Mouse (Mus musculus): ENCODE data around the gene Nxpe5.

DNA sequence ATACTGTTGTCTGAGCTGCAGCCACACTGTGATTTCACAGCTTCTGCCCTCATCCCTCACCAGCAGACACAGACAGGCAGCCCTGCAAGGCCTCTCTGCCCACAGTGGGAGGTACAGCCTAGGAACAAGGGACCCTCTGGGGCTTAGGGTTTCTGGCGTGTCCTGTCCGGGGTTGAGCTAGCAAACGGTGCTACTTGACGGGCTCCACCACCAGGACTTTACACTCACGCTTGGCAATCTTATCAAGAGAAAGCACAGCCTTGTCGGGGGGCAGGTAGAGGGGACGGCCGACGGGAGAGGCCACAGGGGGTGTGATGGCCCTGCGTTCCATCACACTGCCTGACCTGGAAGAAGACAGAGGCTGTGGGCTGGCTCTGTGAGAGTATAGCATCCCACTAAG, 34.4 kb downstream of the Nxpe5 start:
- TF ChIP-seq POLR2A (IDR thresholded peaks at IDR 0.05; ENCODE audit: control insufficient read depth, low read depth, low read length) = no peak
- no peak for TF ChIP-seq CTCF (IDR thresholded peaks at IDR 0.05; ENCODE audit: control insufficient read depth, insufficient read depth, insufficient replicate concordance, low read depth, low read length)
